Mouse (Mus musculus) cerebellum, adult 2 months (tissue): Measurements from ENCODE around the gene Hist1h3g. TPM values are rescaled to one million over a fixed set of nuclear protein-coding genes. Genes with fewer than 3 reads are reported as not detected.

Experiments
- DNase-seq, 2 experiments: peaks; one replicate each; pipeline ENCODE4 v3.0.0; 2021
- H3K27ac ChIP-seq: fragments of 200-500 bp; 2 replicates; pipeline ENCODE4 v1.5.1; 2012; ENCODE audit warnings: low read length, control low read depth, inconsistent platforms; ENCODE audit not compliant: insufficient read depth
- H3K27me3 ChIP-seq: fragments of 200-500 bp; 2 replicates; pipeline ENCODE4 v1.6.1; 2012; ENCODE audit warnings: inconsistent platforms, mild to moderate bottlenecking, low read length, moderate library complexity; ENCODE audit not compliant: control insufficient read depth, insufficient read depth
- H3K4me1 ChIP-seq: fragments of 200-500 bp; 2 replicates; pipeline ENCODE4 v1.6.1; 2011; ENCODE audit warnings: low read length; ENCODE audit not compliant: control insufficient read depth, insufficient read depth
- H3K4me3 ChIP-seq: fragments of 200-500 bp; replicated peaks from 2 replicates; pipeline ENCODE3; 2011; ENCODE audit warnings: mild to moderate bottlenecking, low read depth, low read length, control low read depth; ENCODE audit not compliant: insufficient read depth
- CTCF ChIP-seq: fragments of 200-500 bp; IDR thresholded peaks from 2 replicates; pipeline ENCODE4 v1.5.1; 2011; ENCODE audit warnings: low read depth, mild to moderate bottlenecking, control low read depth, low read length, moderate library complexity, borderline replicate concordance; ENCODE audit not compliant: insufficient read depth
- POLR2A ChIP-seq: fragments of 200-500 bp; IDR thresholded peaks from 2 replicates; pipeline ENCODE4 v1.6.1; 2011; ENCODE audit warnings: low read length, control low read depth, borderline replicate concordance; ENCODE audit not compliant: insufficient read depth
- WGBS: fragments of 180-500 bp; shearing (Covaris S2); methylation state at CpG from one replicate; pipeline ENCODE4 v1.1.7; 2018; 5-methylcytosine and 5-hydroxymethylcytosine counted together
- polyA plus RNA-seq: library from polyadenylated mRNA; depleted of rRNA; stranded (reverse); fragments of >200 nt; gene quantifications from 2 replicates; pipeline ENCODE4 v1.2.3, GENCODE M21; 2012

Hist1h3g gene
- polyA plus RNA-seq, 1 experiment = not detected

DNA sequence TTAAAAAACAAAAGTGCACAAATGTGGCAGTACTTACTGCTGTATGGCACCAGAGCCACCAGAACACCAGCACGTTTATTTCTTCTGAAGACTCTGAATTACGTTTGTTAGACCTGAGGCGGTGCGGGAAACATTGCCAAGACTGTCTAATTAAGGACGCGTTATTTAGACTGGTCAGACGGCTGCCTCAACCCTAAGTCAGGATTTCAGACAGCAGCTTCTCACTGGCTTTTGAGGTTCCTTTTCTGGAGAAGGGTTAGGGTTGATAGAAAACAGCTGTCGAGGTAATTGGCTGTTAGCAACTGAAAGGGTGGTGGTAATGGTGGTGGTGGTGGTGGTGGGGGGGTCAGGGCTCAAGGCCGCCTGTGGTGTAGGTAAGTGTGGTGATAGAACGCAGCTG, 36.6 kb upstream of the Hist1h3g start:
- TF ChIP-seq POLR2A (no peak), CTCF (no peak)
- no peak overlapping the region for H3K4me3 ChIP-seq
- no peaks in the 10 kb centered on the region; the same call in 1 of the 2 replicates for H3K27me3 ChIP-seq
- 21% methylated on average over 10 of the region's 10 CpGs for WGBS
- no peak overlapping the region for H3K27ac ChIP-seq
- no peak for DNase-seq
- no peaks in the 10 kb centered on the region for H3K4me1 ChIP-seq

DNA sequence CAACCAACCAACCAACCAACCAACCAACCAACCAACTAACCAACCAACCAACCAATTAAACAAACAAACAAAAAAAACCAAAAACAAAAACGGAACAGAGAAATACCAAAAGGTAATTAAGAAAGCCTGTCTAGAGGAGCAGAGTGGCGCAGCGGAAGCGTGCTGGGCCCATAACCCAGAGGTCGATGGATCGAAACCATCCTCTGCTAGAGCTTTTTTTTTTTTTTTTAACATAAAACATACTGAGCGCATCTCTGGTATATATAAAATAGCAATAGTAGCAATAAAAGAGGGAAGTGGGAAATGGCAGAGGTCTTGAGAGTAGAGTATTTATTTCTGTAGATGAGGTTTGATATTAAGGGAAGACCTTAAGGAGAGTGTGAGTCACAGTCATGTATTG, 35.3 kb upstream of the Hist1h3g start:
- H3K4me1 ChIP-seq = no peaks in the 10 kb centered on the region
- WGBS = 56% methylated on average over 7 of the region's 7 CpGs
- no peak overlapping the region for H3K27ac ChIP-seq
- H3K27me3 ChIP-seq = no peaks in the 10 kb centered on the region; the same call in 1 of the 2 replicates
- no peak overlapping the region for H3K4me3 ChIP-seq
- no peak for DNase-seq
- TF ChIP-seq POLR2A (no peak), CTCF (no peak)

DNA sequence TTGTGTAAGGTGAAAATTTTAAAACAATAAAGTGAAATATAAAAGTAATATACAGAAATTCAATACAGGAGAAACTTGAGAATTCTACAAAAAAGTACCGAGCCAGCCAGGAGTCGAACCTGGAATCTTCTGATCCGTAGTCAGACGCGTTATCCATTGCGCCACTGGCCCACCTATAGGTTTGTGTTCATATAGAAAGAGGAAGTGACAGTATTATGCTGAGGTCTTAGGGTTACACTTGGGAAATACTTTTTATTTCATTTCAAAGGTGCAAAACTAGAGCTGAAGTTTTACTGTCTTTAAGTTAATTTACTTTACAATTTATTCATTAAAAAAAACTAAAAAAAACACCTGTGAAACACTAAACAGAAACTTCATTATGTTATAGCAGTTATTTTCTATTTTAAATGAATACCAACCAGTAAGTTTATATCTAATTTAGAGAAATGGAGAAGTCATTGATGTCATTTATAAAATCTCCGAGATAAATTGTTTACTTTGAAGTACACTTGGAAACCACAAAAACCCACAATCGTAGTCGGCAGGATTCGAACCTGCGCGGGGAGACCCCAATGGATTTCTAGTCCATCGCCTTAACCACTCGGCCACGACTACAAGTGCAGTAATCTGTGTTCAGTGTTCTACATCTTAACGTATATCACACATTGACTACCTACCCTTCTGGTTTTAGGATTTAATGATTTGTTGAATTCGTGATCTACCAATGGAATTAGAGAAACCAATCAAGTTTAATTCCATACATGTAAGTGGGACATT, 34.6 kb upstream of the Hist1h3g start:
- H3K4me3 ChIP-seq = no peak overlapping the region
- no peaks in the 10 kb centered on the region for H3K4me1 ChIP-seq
- no peaks in the 10 kb centered on the region; the same call in 1 of the 2 replicates for H3K27me3 ChIP-seq
- H3K27ac ChIP-seq = no peak overlapping the region
- WGBS = 15% methylated on average over 17 of the region's 17 CpGs
- TF ChIP-seq CTCF = no peak
- TF ChIP-seq POLR2A = no peak
- peak; percentile 52 to 54 for DNase-seq

DNA sequence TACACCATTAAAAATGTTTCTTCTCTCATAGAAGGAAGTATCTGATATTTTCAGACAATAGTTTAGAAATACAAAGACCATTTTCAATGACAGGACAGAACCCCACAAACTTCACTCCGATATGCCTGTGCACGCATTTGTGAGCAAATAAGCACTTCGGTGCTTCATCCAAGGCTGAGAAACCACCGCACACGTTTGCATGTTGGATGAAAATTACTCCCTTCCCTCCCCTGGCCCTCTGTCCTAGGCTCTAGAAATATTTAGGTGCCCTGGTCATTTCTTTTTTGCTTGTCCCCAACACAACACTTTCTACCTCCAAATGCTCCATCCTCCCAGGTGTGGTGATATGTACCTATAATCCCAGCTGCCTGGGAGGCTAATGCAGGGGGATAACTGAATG, 33.7 kb upstream of the Hist1h3g start:
- 39% methylated on average over 5 of the region's 5 CpGs for WGBS
- no peak for DNase-seq
- H3K4me3 ChIP-seq = no peak overlapping the region
- TF ChIP-seq CTCF (no peak), POLR2A (no peak)
- no peaks in the 10 kb centered on the region; the same call in 1 of the 2 replicates for H3K27me3 ChIP-seq
- H3K4me1 ChIP-seq = no peaks in the 10 kb centered on the region
- H3K27ac ChIP-seq = no peak overlapping the region

DNA sequence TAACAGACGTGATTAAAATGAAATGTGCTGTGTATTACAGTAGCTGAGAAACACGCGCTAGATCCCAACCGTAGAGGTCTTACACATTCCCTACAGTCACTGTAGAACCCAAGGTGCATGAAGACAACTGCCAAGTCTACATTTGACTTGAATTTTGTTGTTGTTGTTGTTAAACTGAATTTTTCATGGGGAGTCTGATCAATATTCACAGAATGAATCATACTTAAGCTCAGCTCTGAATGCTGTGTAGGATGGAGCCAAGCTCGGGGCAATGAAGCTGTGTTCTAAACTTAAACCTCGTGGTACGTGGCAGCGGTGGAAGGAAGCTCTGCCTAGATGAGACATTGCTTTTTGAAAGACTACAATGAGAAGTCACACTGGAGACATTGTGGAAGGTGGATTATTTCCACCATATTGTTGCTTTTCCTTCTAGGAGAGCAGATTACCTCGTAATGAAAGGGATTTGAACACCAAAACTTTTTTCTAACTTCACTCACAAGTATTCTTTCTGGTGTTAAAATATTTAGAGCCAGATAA, 33.1 kb upstream of the Hist1h3g start:
- no peak for TF ChIP-seq CTCF
- TF ChIP-seq POLR2A = no peak
- no peak for DNase-seq
- H3K27ac ChIP-seq = no peak overlapping the region
- H3K4me1 ChIP-seq = no peaks in the 10 kb centered on the region
- no peak overlapping the region for H3K4me3 ChIP-seq
- 66% methylated on average over 9 of the region's 9 CpGs for WGBS
- no peaks in the 10 kb centered on the region; the same call in 1 of the 2 replicates for H3K27me3 ChIP-seq

DNA sequence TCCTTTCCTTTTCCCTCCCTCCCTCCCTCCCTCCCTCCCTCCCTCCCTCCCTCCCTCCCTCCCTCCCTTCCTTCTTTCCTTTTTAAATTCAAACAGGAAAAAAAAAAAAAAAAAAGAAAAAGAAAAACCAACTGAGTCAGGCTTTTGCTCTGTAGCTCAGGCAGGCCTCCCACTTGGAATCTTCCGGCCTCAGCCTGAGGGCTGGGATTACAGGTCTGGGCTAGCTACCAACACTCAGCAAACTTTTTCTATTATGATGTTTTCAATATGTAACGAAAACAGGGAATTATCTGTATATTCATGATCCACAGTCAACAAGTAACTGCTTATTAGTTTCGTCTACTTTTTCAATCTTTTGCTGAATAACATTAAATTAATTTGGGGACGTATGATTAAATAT, 32.3 kb upstream of the Hist1h3g start:
- TF ChIP-seq POLR2A (no peak), CTCF (no peak)
- 75% methylated on average over 4 of the region's 4 CpGs for WGBS
- Histone ChIP-seq H3K27me3 (no peaks in the 10 kb centered on the region; the same call in 1 of the 2 replicates), H3K27ac (no peak overlapping the region), H3K4me3 (no peak overlapping the region), H3K4me1 (no peaks in the 10 kb centered on the region)
- no peak for DNase-seq

DNA sequence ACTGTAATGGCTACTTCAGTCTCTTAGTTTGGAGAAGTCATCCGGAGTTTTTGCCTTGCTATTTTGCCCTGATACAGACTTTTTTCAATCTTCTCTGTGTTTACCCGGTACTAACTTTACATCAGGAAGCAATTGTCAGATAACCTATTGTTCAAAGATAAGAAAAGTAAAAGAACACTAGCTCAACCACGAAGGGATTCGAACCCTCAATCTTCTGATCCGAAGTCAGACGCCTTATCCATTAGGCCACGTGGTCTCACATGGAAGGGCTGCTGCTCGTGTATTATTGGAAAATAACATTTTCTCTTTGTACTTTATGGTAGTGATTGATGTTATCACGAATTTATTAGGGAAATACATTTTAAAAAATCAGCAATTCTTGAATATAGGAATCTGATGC, 31.4 kb upstream of the Hist1h3g start:
- Histone ChIP-seq H3K4me1 (no peaks in the 10 kb centered on the region), H3K4me3 (no peak overlapping the region), H3K27ac (no peak overlapping the region), H3K27me3 (no peaks in the 10 kb centered on the region; the same call in 1 of the 2 replicates)
- WGBS = 8% methylated on average over 9 of the region's 9 CpGs
- peak; percentile 38 for DNase-seq
- TF ChIP-seq POLR2A = no peak

DNA sequence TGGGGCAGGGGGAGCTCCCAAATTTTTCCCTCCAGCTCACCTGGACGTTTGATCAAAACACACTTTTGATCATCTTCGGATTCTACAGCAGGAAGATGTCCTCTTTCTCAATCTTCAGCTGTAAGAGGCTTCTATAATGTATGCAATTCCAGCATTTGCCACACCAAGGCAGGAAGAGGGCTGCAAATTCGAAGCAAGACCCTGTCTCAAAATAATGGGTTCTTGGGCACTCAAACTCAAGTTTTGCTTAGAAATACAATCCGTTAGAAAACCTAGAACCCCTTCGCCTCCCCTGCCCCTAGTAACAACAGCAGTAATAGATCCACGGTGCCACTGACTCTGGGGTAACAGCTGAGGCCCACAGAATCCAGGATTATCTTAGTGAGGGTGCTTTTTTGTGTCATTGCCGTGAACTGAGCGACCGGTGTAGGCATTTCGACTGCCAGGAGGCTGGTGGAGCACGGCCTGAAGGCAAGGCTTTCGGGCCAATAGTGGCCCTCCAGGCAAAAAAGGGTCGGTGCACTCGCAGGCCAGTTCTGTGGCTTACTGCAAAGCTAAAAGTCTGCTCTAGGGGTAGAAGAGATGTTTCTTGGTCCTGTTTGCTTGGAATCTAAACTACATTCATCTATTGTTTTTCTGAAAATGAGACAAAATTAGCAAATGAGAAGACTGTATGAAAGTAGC, 29.4 kb upstream of the Hist1h3g start:
- H3K27me3 ChIP-seq = no peaks in the 10 kb centered on the region
- no peaks in the 10 kb centered on the region for H3K4me1 ChIP-seq
- no peak for TF ChIP-seq POLR2A
- no peak for TF ChIP-seq CTCF
- WGBS = 33% methylated on average over 14 of the region's 14 CpGs
- no peak overlapping the region for H3K27ac ChIP-seq
- no peak for DNase-seq
- H3K4me3 ChIP-seq = no peak overlapping the region
